Mouse (Mus musculus) E14TG2a.4 (cell line): ENCODE results near the gene Sult1e1.

Experiments used
- H3K27me3 ChIP-seq: 2 replicates; pipeline ENCODE4 v1.6.1; 2014; ENCODE audit warnings: low read length, control low read depth; ENCODE audit not compliant: insufficient read depth
- H3K36me3 ChIP-seq: 2 replicates; pipeline ENCODE4 v1.6.1; 2014; ENCODE audit warnings: low read length, control low read depth; ENCODE audit not compliant: insufficient read depth
- H3K4me1 ChIP-seq: replicated peaks from 2 replicates; pipeline ENCODE4 v1.6.1; 2014; ENCODE audit warnings: low read depth, low read length, control low read depth
- H3K4me3 ChIP-seq: replicated peaks from 2 replicates; pipeline ENCODE4 v1.5.1; 2014; ENCODE audit warnings: mild to moderate bottlenecking, low read length
- H3K9me3 ChIP-seq: 2 replicates; pipeline ENCODE4 v1.6.1; 2014; ENCODE audit warnings: low read length, control low read depth
- CTCF ChIP-seq: conservative IDR thresholded peaks from 2 replicates; pipeline ENCODE4 v1.5.1; 2014; ENCODE audit warnings: low read length
- NANOG ChIP-seq: IDR thresholded peaks from 2 replicates; pipeline ENCODE4 v1.6.1; 2014; ENCODE audit warnings: borderline replicate concordance, low read length, mixed read lengths
- POU5F1 ChIP-seq: IDR thresholded peaks from 2 replicates; pipeline ENCODE4 v1.6.1; 2014; ENCODE audit warnings: low read length, borderline replicate concordance

Gene Sult1e1

GRCm38 (mm10) chr5:87591494-87591893 is at the start of gene Sult1e1:
Gene Sult1e1, minus strand, starts transcription at chr5:87591594.
- H3K36me3 ChIP-seq, result no peaks in the 10 kb centered on the region

GRCm38 (mm10) chr5:87622681-87623080 is 31.3 kb upstream of the Sult1e1 start:
- no peaks in the 10 kb centered on the region for H3K27me3 ChIP-seq
- no peaks in the 10 kb centered on the region for H3K9me3 ChIP-seq
- no peak overlapping the region for H3K4me3 ChIP-seq
- TF ChIP-seq CTCF, result no peak
- no peak for TF ChIP-seq POU5F1
- no peak for TF ChIP-seq NANOG
- no peaks in the 10 kb centered on the region for H3K36me3 ChIP-seq
- H3K4me1 ChIP-seq, result no peaks in the 10 kb centered on the region

More at GRCm38 (mm10) chr5:87591494-87591893, at the start of gene Sult1e1:
- no peaks in the 10 kb centered on the region for H3K27me3 ChIP-seq
- H3K4me3 ChIP-seq, result no peak within 1 kb of the TSS
- TF ChIP-seq POU5F1 (no peak), NANOG (no peak), CTCF (no peak)
- H3K4me1 ChIP-seq, result no peaks in the 10 kb centered on the region
- H3K9me3 ChIP-seq, result no peaks in the 10 kb centered on the region

GRCm38 (mm10) chr5:87615128-87615390 is 23.7 kb upstream of the Sult1e1 start:
- H3K36me3 ChIP-seq, result no peaks in the 10 kb centered on the region
- no peaks in the 10 kb centered on the region for H3K4me1 ChIP-seq
- H3K4me3 ChIP-seq, result no peak overlapping the region
- no peak for TF ChIP-seq POU5F1
- no peak for TF ChIP-seq CTCF
- no peak for TF ChIP-seq NANOG
- H3K27me3 ChIP-seq, result no peaks in the 10 kb centered on the region
- H3K9me3 ChIP-seq, result no peaks in the 10 kb centered on the region

- Histone ChIP-seq H3K4me3 (no peak overlapping the region), H3K36me3 (no peaks in the 10 kb centered on the region), H3K27me3 (no peaks in the 10 kb centered on the region), H3K9me3 (no peaks in the 10 kb centered on the region), H3K4me1 (no peaks in the 10 kb centered on the region)
- TF ChIP-seq POU5F1, result no peak
- no peak for TF ChIP-seq CTCF
- TF ChIP-seq NANOG, result no peak
These were observed 23.2 kb upstream of the Sult1e1 start for GRCm38 (mm10) chr5:87614364-87615127.

GRCm38 (mm10) chr5:87601018-87601417 is 9.6 kb upstream of the Sult1e1 start:
- H3K4me1 ChIP-seq, result no peaks in the 10 kb centered on the region
- no peaks in the 10 kb centered on the region for H3K27me3 ChIP-seq
- H3K9me3 ChIP-seq, result no peaks in the 10 kb centered on the region
- no peaks in the 10 kb centered on the region for H3K36me3 ChIP-seq
- TF ChIP-seq NANOG (no peak), POU5F1 (no peak), CTCF (no peak)
- H3K4me3 ChIP-seq, result no peak overlapping the region

- H3K4me3 ChIP-seq, result no peak overlapping the region
- TF ChIP-seq CTCF (no peak), NANOG (no peak), POU5F1 (no peak)
These were observed 6.5 kb upstream of the Sult1e1 start for GRCm38 (mm10) chr5:87597891-87598290.

GRCm38 (mm10) chr5:87589916-87590315 is 1.5 kb downstream of the Sult1e1 start:
- no peaks in the 10 kb centered on the region for H3K36me3 ChIP-seq
- no peak for TF ChIP-seq NANOG
- no peaks in the 10 kb centered on the region for H3K4me1 ChIP-seq
- no peak overlapping the region for H3K4me3 ChIP-seq
- H3K27me3 ChIP-seq, result no peaks in the 10 kb centered on the region
- H3K9me3 ChIP-seq, result no peaks in the 10 kb centered on the region

More at GRCm38 (mm10) chr5:87597891-87598290, 6.5 kb upstream of the Sult1e1 start:
- Histone ChIP-seq H3K9me3 (no peaks in the 10 kb centered on the region), H3K27me3 (no peaks in the 10 kb centered on the region), H3K4me1 (no peaks in the 10 kb centered on the region), H3K36me3 (no peaks in the 10 kb centered on the region)

- no peak overlapping the region for H3K4me3 ChIP-seq
- H3K9me3 ChIP-seq, result no peaks in the 10 kb centered on the region
- TF ChIP-seq POU5F1 (no peak), NANOG (no peak), CTCF (no peak)
- H3K27me3 ChIP-seq, result no peaks in the 10 kb centered on the region
- H3K4me1 ChIP-seq, result no peaks in the 10 kb centered on the region
- H3K36me3 ChIP-seq, result no peaks in the 10 kb centered on the region
These were observed 11.0 kb downstream of the Sult1e1 start for GRCm38 (mm10) chr5:87580389-87580788.

GRCm38 (mm10) chr5:87574174-87574573 is 17.2 kb downstream of the Sult1e1 start:
- H3K36me3 ChIP-seq, result no peaks in the 10 kb centered on the region
- H3K27me3 ChIP-seq, result no peaks in the 10 kb centered on the region
- TF ChIP-seq NANOG (no peak), CTCF (no peak), POU5F1 (no peak)
- H3K9me3 ChIP-seq, result no peaks in the 10 kb centered on the region
- H3K4me1 ChIP-seq, result no peaks in the 10 kb centered on the region
- no peak overlapping the region for H3K4me3 ChIP-seq
